Mouse (Mus musculus): Measurements from ENCODE around the gene Mapk8ip3. TPM values are rescaled to one million over a fixed set of nuclear protein-coding genes. Genes with fewer than 3 reads are reported as not detected.
"Not testable (repeated sequence)": the region's sequence is repeated elsewhere in the genome, so short reads cannot be mapped to it uniquely, and the experiment has no call there.

Gene Mapk8ip3
- 325 and 357 TPM in 2 replicates for polyA plus RNA-seq (2012; rRNA removed)

GRCm38 (mm10) chr17:24936259-24937237 is at the start of gene Mapk8ip3:
Gene Mapk8ip3, minus strand, starts transcription at chr17:24936977.
- peak; percentile 92 to 98 for DNase-seq (ENCODE audit: extremely low spot score in 1 of 2, low spot score in 1 of 2)

DNA sequence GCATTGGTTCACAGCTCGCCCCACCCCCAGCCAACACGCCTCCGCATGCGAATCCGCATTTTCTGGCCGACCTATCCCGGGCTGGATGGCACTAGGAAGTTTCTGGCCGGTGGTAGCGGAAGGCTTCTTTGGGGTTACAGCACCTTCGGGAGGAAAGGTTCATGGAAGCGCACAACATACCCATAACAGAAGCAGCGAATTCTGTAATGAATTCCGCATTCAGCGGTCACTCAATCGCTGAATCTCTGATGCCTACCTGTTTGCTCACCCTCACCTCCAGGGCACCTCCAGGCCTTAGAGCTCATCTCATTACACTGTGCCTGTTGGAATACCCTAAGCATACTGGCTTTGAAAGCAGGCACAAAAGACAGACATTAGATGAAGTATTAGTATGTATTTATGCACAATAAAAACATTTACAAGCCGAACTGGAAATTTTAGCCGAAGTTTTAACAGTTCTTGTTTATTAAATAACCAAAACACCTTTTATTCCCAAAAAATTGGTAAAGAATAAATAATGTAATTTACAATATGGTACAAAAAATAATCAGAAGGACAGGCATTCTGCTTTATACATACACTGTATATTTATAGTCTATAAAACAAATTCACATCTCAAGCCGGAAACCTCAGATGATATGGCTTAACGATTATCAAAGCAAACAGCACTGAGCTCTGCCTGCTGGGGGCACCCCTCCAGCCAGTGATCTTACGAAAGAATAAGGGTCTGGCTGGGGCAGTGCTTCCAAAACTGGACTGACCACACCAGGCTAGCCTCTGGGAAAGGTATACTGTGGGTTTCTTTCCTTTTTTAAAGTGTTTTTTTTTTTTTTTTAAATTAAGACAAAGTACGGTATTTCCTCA is 24.3 kb upstream of the Mapk8ip3 start:
- no peak for DNase-seq (ENCODE audit: extremely low spot score in 1 of 2, low spot score in 1 of 2)

DNA sequence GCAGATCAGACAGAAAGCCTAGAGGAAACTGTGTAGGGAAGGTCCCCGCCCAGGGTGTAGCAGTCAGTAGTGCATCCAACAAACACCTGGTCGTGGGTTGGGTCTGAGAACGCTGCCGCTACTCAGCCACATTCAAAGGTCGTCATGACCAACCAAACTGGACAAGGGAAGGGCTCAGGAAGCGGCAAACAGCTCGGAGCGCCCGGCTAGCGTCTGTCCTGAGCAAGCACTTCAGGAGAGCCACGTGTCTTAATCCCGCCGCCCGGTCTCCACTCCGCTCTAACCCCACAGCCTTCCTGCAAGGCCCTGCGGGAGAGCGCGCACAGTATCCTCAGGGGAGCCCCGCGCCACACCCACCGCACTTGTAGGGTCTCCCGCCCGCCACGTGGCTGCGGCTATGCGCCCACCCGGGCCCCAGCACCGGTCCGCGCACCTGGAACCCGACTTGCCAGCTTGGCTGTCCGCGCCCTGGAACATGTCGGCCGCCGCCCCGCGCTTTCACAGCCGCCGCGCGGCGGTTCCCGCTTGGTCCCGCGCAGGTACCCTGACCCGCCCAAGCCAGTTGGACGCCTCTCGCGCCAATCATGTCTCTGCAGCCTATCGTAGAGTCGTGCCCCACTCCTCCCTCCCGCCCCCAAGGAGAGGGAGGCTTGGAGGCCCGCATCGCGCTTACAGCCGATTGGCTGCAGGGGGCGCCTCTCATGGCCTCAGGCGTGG is 23.5 kb upstream of the Mapk8ip3 start, which contains the start of gene Jpt2:
Gene Jpt2, minus strand, starts transcription at position 555 of the 717 bp plus-strand sequence.
- DNase-seq (ENCODE audit: extremely low spot score in 1 of 2, low spot score in 1 of 2): peak; percentile 93 to 98

DNA sequence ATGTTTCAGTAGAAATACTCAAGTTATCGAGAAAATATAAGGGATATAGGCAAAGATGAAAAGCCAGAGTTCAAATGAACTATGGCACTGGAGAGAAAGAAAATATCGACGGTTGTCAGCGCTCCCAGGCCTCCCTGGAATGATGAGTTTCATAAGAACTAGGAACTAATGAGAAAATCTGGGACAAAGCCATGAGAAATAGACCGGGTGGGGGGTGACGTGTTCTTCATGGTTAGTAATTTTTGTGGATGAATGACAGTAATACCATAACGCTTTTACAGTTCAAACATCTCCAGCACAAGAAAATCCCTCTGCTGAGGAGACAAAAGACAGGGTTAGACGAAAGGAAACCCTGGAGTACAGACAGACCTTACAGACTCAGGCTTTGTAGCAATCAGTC is 22.6 kb upstream of the Mapk8ip3 start:
- DNase-seq (ENCODE audit: extremely low spot score in 1 of 2, low spot score in 1 of 2): no peak

DNA sequence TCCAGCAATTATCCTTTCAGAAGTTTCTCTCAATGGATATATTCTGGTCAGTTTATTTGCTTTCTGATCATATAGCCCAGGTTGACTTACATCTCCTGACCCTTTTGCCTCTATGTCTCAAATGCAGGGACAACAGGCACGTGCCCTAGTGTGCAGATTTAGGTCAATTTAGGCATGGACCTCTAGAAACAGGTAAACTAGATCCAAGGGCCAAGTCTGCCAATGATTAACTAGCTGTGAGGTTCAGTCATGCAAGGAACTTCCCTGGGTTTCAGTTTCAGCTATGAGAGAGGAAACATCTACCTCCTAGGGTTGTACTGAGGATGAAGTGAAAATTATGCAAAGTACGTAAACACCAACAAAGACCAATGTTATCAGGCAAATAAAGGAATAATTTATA is 16.5 kb upstream of the Mapk8ip3 start:
- DNase-seq (ENCODE audit: extremely low spot score in 1 of 2, low spot score in 1 of 2): no peak

- DNase-seq (ENCODE audit: extremely low spot score in 1 of 2, low spot score in 1 of 2): no peak
These were observed 13.9 kb upstream of the Mapk8ip3 start for GRCm38 (mm10) chr17:24950671-24951070.

- DNase-seq (ENCODE audit: extremely low spot score in 1 of 2, low spot score in 1 of 2): no peak
These were observed 11.4 kb upstream of the Mapk8ip3 start for GRCm38 (mm10) chr17:24948204-24948603.

- DNase-seq (ENCODE audit: extremely low spot score in 1 of 2, low spot score in 1 of 2): not testable (repeated sequence)
These were observed 6.8 kb upstream of the Mapk8ip3 start for GRCm38 (mm10) chr17:24943589-24943988.

DNA sequence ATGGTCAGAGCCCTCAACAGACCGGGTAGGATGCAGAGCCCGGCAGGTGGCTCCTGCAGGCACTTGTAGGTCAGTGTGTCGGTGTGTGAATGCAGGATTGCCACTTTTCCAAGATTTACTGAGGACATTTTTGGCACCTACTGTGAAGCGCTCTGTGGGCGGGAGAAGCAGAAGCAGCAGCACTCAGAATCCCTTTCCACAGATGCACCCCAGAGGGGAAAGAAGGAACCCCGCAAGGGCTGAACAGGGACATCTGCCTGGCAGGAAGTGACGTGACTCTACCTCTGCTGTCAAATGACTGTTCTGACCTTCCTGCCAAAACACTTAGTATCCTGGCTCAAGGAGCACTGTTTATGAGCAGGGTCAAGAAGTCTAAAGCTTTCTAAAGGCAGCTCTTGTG is 6.3 kb upstream of the Mapk8ip3 start:
- DNase-seq (ENCODE audit: extremely low spot score in 1 of 2, low spot score in 1 of 2): peak; percentile 66 to 81

DNA sequence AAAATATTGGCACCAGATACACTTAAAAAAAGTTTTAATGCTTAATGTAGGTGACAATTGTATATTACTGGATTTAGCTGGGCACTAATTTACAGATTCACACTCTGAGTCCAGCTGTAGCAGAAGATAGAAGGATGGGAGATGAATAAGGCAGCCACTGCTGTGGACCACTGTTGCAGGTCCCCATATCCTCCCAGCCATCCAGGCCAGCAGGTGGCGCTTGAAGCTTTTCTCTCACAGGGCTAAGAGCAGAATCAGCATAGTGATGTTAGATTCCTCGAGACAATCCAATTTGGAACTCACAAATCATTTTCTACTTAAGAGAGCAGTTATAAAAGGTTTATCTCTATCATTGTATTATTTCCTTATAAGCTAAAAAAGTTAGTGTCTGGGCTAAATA is 5.7 kb upstream of the Mapk8ip3 start:
- DNase-seq (ENCODE audit: extremely low spot score in 1 of 2, low spot score in 1 of 2): peak in 1 of 2 experiments; percentile 68

DNA sequence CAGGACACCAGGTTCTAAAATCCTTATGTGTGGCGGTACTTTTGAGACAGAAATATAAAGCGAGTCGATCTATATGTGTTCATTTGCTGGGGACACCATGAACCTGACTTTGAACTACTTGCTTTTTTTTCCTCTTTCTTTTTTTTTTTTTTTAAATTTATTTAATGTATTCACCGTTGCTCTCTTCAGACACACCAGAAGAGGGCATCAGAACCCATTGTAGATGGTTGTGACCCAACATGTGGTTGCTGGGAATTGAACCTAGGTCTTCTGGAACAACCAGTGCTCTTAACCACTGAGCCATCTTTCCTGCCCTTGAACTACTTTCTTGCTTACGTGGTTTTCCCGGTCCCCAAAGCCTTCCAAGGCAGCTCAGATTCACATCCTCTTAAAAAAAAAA is 489 bp upstream of the Mapk8ip3 start:
- DNase-seq (ENCODE audit: extremely low spot score in 1 of 2, low spot score in 1 of 2): no peak

DNA sequence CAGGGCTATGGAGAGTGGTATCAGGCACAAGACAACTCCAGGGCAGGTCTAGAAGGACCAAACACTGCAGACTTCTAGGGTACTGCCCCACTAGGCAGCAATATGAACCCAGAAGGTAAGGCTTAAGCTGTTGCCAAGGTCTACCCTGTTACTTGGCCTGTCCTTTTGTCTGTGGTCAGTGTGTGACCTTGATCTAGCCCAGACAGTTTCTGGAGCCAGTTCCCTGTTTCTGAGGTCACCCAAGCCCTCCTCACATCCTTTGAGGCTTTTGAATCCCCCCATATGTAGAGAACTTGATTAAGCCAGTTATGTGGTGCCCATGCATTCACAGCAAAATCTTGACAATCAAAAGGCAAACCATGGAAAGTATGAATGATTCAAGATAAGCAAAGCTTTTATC is 1.1 kb downstream of the Mapk8ip3 start:
- DNase-seq (ENCODE audit: extremely low spot score in 1 of 2, low spot score in 1 of 2): no peak

DNA sequence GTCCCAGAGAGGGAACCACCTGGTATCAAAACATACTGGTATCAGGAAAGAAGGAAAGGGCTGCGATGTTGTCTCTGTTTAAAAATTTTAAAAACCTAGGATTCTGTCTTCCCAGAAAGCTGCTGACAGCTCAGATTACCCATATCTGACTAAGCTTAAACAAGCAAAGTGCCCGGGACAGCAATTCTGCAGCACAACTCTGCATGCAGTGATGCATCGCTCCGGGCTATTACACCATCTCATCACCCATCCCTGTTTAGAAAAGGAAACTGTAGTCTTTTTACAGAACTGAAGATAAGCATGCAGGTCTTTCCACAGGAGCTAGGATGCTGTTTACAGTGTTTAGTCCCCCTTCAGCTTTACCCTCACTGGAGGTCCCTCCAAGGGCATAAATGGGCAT is 1.9 kb downstream of the Mapk8ip3 start:
- DNase-seq (ENCODE audit: extremely low spot score in 1 of 2, low spot score in 1 of 2): peak in 1 of 2 experiments; percentile 17

DNA sequence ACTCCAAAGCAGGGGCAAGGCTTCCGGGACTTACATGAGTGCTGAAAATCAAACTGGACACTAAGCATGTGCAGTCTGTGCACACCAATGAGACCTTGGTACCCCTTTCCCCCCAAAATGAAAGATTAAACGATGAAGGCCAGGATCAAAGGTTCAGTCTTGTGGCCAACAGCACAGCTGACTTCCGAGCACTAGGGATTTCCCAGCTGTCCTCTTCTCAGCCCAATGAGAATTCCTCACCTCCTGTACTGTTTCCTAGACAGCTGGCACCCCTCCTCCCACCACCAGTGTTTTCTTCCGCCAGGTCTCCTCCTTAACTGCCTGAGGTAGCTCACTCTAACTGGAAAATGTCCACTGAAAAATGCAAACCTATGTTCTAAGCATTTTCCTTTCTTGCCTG is 3.6 kb downstream of the Mapk8ip3 start:
- DNase-seq (ENCODE audit: extremely low spot score in 1 of 2, low spot score in 1 of 2): no peak

- no peak for DNase-seq (ENCODE audit: extremely low spot score in 1 of 2, low spot score in 1 of 2)
These were observed 4.3 kb downstream of the Mapk8ip3 start for GRCm38 (mm10) chr17:24932431-24932830.

DNA sequence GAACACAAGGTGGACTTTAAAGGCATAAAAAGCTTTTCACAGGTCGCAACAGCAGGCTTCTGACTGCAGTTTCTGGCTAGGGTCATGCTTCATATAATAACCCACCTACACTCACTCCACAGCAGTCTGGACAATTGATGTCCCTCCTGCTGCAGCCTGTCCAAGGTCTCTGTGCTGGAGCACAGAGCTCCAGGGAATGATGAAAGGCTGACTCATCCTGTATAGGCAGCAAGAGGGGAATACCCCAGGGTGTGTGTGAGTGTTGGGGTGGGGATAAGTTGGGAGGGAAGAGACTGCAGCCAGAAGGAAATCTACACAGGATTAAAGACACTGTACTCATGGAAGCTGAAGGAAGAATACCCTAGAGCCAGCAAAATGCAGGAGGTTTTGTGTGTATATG is 7.3 kb downstream of the Mapk8ip3 start:
- DNase-seq (ENCODE audit: extremely low spot score in 1 of 2, low spot score in 1 of 2): no peak

GRCm38 (mm10) chr17:24923246-24923645 is 13.5 kb downstream of the Mapk8ip3 start:
- DNase-seq (ENCODE audit: extremely low spot score in 1 of 2, low spot score in 1 of 2): no peak

- no peak for DNase-seq (ENCODE audit: extremely low spot score in 1 of 2, low spot score in 1 of 2)
These were observed 22.8 kb downstream of the Mapk8ip3 start for GRCm38 (mm10) chr17:24913984-24914383.

DNA sequence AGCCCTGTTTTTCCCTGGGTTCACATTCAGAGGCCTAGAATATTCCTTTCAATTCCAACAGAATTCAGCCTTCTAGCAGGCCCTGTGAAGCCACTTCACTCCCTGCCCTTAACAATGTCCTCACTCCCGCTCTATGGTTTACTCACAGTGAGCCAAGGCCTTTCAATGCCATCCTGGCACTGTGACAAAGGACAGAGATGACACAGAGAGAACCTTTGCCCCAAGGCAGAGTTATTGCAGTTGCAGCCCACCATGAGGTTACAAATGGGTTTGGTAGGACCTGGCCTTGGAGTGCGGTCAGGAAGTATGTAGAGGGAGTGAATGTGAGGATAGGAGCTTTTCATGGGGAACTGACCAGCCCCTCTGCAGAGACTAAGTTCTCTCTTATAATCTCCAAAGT is 29.2 kb downstream of the Mapk8ip3 start:
- no peak for DNase-seq (ENCODE audit: extremely low spot score in 1 of 2, low spot score in 1 of 2)

GRCm38 (mm10) chr17:24903767-24904166 is 33.0 kb downstream of the Mapk8ip3 start:
- no peak for DNase-seq (ENCODE audit: extremely low spot score in 1 of 2, low spot score in 1 of 2)

All from frontal cortex, adult 2 months (tissue).